Mouse (Mus musculus): ENCODE data around the gene P2rx5. TPM values are rescaled to one million over a fixed set of nuclear protein-coding genes. Genes with fewer than 3 reads are reported as not detected.

The P2rx5 gene
- total and polyA plus RNA-seq, 3 experiments = 0.21 to 0.83 (median 0.40) TPM

- no peak for DNase-seq (ENCODE audit: extremely low read depth)
- Histone ChIP-seq H3K9ac (ENCODE audit: insufficient read depth, low read depth) (no peak overlapping the region), H3K27me3 (replicated peaks) (no peaks in the 10 kb centered on the region), H3K4me3 (replicated peaks in 1 of 3; ENCODE audit: low read depth in 2 of 3, low read length in 2 of 3, poor library complexity in 1 of 3) (no peak overlapping the region), H3K4me2 (ENCODE audit: insufficient read depth, low read depth, poor library complexity, severe bottlenecking) (no peak overlapping the region), H3K9me3 (replicated peaks; ENCODE audit: low read length) (no peaks in the 10 kb centered on the region), H3K27ac (ENCODE audit: insufficient read depth, low read depth) (no peak overlapping the region), H3K36me3 (replicated peaks in 1 of 2; ENCODE audit: control insufficient read depth in 1 of 2, insufficient read depth in 1 of 2, low read length in 1 of 2) (peaks cover 5 to 67% of the 10 kb centered on the region in 2 experiments), H3K79me2 (replicated peaks; ENCODE audit: control insufficient read depth, extremely low read depth, insufficient read depth, poor library complexity, severe bottlenecking) (no peaks in the 10 kb centered on the region), H3K4me1 (ENCODE audit: control insufficient read depth in 1 of 2, insufficient read depth in 2 of 2) (no peaks in the 10 kb centered on the region)
- dilution Hi-C loops (cut with MboI; ENCODE audit: extremely low pct_ligation_motif_present, extremely low pct_unique_long_range_greater_than_20kb, low sequenced_read_pairs) = no loop called here
- in situ Hi-C loops (cut with MboI; ENCODE audit: low pct_ligation_motif_present, low pct_unique_long_range_greater_than_20kb, low sequenced_read_pairs) = no loop called here
- TF ChIP-seq SMC3 (IDR thresholded peaks at IDR 0.05; ENCODE audit: low read depth, low read length) (no peak), RAD21 (IDR thresholded peaks at IDR 0.05; ENCODE audit: low read depth, low read length) (no peak), ETS1 (conservative IDR thresholded peaks at IDR 0.05; ENCODE audit: low read depth, low read length) (no peak), JUND (conservative IDR thresholded peaks at IDR 0.05; ENCODE audit: low read depth, low read length) (no peak), HCFC1 (IDR thresholded peaks at IDR 0.05; ENCODE audit: low read depth, low read length) (no peak), JUN (IDR thresholded peaks at IDR 0.05; ENCODE audit: insufficient read depth, low read depth, low read length) (no peak), BHLHE40 (IDR thresholded peaks at IDR 0.05; ENCODE audit: low read depth, low read length) (no peak), POLR2A (IDR thresholded peaks at IDR 0.05; ENCODE audit: low read depth, low read length) (no peak), MYC (IDR thresholded peaks at IDR 0.05; ENCODE audit: low read depth, low read length) (no peak), PAX5 (IDR thresholded peaks at IDR 0.05; ENCODE audit: low read length) (no peak), MXI1 (IDR thresholded peaks at IDR 0.05; ENCODE audit: low read depth, low read length) (no peak), NELFE (IDR thresholded peaks at IDR 0.05; ENCODE audit: low read depth, low read length) (no peak)
Observed at GRCm38 (mm10) chr11:73187231-73187630, 27.0 kb downstream of the P2rx5 start.

DNA sequence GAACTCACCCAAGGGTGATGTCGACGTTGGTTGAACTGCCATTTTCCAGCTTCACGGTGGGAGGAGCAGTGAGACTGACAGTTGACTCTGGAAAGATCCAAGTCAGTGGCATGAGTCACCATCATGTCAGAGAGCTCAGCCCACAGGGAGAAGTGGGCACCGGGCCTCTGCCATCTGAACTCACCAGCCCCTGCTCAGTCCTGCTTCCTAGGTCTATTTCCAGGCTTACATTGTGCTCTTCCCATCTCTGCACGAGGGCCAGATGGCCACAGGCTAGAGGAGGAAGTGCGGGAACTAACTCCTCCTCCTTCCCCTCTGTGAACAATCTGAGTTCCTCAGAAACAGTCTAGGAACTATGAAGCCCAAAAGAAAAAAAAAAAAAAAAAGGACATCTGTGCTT is 32.8 kb downstream of the P2rx5 start:
- no peaks in the 10 kb centered on the region for H3K9me3 ChIP-seq (replicated peaks; ENCODE audit: low read length)
- no peak overlapping the region for H3K27ac ChIP-seq (ENCODE audit: insufficient read depth, low read depth)

DNA sequence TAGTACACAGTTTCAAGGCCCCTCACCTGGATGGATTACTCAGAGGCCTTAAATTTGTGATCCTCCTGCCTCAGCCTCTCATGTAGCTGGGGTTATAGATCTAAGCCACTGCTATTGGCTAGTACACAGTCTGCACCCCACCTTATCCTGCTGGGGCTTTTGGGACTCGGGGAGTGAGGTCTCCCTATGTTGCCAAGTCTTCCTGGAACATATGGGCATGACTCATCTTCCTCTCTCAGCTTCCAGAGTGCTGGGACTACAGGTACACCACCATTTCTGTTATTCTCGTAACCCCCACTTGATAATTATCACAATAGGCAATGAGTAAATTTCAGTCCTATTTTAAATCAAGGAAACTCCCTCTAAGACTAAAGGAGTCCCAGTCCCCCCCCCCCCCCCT is 34.2 kb downstream of the P2rx5 start:
- in situ Hi-C loops (cut with MboI; ENCODE audit: low pct_ligation_motif_present, low pct_unique_long_range_greater_than_20kb, low sequenced_read_pairs) (no loop called here), dilution Hi-C loops (cut with MboI; ENCODE audit: extremely low pct_ligation_motif_present, extremely low pct_unique_long_range_greater_than_20kb, low sequenced_read_pairs) (no loop called here)
- H3K79me2 ChIP-seq (replicated peaks; ENCODE audit: control insufficient read depth, extremely low read depth, insufficient read depth, poor library complexity, severe bottlenecking) = no peaks in the 10 kb centered on the region
- H3K36me3 ChIP-seq (replicated peaks in 1 of 2; ENCODE audit: control insufficient read depth in 1 of 2, insufficient read depth in 1 of 2, low read length in 1 of 2) = peaks cover 0 to 29% of the 10 kb centered on the region in 2 experiments
- H3K27ac ChIP-seq (ENCODE audit: insufficient read depth, low read depth) = no peak overlapping the region
- no peak overlapping the region for H3K9ac ChIP-seq (ENCODE audit: insufficient read depth, low read depth)
- DNase-seq (ENCODE audit: extremely low read depth) = no peak
- no peaks in the 10 kb centered on the region for H3K9me3 ChIP-seq (replicated peaks; ENCODE audit: low read length)
- H3K4me2 ChIP-seq (ENCODE audit: insufficient read depth, low read depth, poor library complexity, severe bottlenecking) = no peak overlapping the region
- H3K4me1 ChIP-seq (ENCODE audit: control insufficient read depth in 1 of 2, insufficient read depth in 2 of 2) = peaks cover 2 to 16% of the 10 kb centered on the region in 2 experiments; a peak in 2 of 4 replicates
- no peak overlapping the region for H3K4me3 ChIP-seq (replicated peaks in 1 of 3; ENCODE audit: low read depth in 2 of 3, low read length in 2 of 3, poor library complexity in 1 of 3)
- TF ChIP-seq MYC (IDR thresholded peaks at IDR 0.05; ENCODE audit: low read depth, low read length) (no peak), USF2 (conservative IDR thresholded peaks at IDR 0.05; ENCODE audit: low read depth, low read length) (no peak), PAX5 (IDR thresholded peaks at IDR 0.05; ENCODE audit: low read length) (no peak), E2F4 (IDR thresholded peaks at IDR 0.05; ENCODE audit: insufficient replicate concordance, low read depth, low read length) (no peak)
- H3K27me3 ChIP-seq (replicated peaks) = no peaks in the 10 kb centered on the region

More for the DNA sequence above, 32.8 kb downstream of the P2rx5 start:
- H3K79me2 ChIP-seq (replicated peaks; ENCODE audit: control insufficient read depth, extremely low read depth, insufficient read depth, poor library complexity, severe bottlenecking) = no peaks in the 10 kb centered on the region
- in situ Hi-C loops (cut with MboI; ENCODE audit: low pct_ligation_motif_present, low pct_unique_long_range_greater_than_20kb, low sequenced_read_pairs) = no loop called here
- dilution Hi-C loops (cut with MboI; ENCODE audit: extremely low pct_ligation_motif_present, extremely low pct_unique_long_range_greater_than_20kb, low sequenced_read_pairs) = no loop called here
- H3K4me1 ChIP-seq (ENCODE audit: control insufficient read depth in 1 of 2, insufficient read depth in 2 of 2) = peaks cover 2 to 9% of the 10 kb centered on the region in 2 experiments; a peak in 1 of 4 replicates
- peaks cover 0 to 38% of the 10 kb centered on the region in 2 experiments for H3K36me3 ChIP-seq (replicated peaks in 1 of 2; ENCODE audit: control insufficient read depth in 1 of 2, insufficient read depth in 1 of 2, low read length in 1 of 2)
- TF ChIP-seq MAZ (IDR thresholded peaks at IDR 0.05; ENCODE audit: low read depth, low read length) = no peak
- no peak for TF ChIP-seq GABPA (IDR thresholded peaks at IDR 0.05; ENCODE audit: insufficient replicate concordance, low read depth, low read length)
- TF ChIP-seq RCOR1 (conservative IDR thresholded peaks at IDR 0.05; ENCODE audit: low read depth, low read length) = no peak
- no peak for TF ChIP-seq CTCF (conservative IDR thresholded peaks at IDR 0.05 in 1 of 2, IDR thresholded peaks at IDR 0.05 in 1 of 2; ENCODE audit: low read depth in 2 of 2, low read length in 2 of 2)
- TF ChIP-seq RAD21 (IDR thresholded peaks at IDR 0.05; ENCODE audit: low read depth, low read length) = no peak
- no peak for TF ChIP-seq ZNF384 (IDR thresholded peaks at IDR 0.05; ENCODE audit: low read depth, low read length)
- DNase-seq (ENCODE audit: extremely low read depth) = no peak
- no peaks in the 10 kb centered on the region for H3K27me3 ChIP-seq (replicated peaks)
- no peak overlapping the region for H3K9ac ChIP-seq (ENCODE audit: insufficient read depth, low read depth)
- H3K4me3 ChIP-seq (replicated peaks in 1 of 3; ENCODE audit: low read depth in 2 of 3, low read length in 2 of 3, poor library complexity in 1 of 3) = no peak overlapping the region
- no peak overlapping the region for H3K4me2 ChIP-seq (ENCODE audit: insufficient read depth, low read depth, poor library complexity, severe bottlenecking)

All from CH12.LX (cell line).